10 mouse cellular contexts compared by ENCODE assay signal in the genomic region with DNA sequence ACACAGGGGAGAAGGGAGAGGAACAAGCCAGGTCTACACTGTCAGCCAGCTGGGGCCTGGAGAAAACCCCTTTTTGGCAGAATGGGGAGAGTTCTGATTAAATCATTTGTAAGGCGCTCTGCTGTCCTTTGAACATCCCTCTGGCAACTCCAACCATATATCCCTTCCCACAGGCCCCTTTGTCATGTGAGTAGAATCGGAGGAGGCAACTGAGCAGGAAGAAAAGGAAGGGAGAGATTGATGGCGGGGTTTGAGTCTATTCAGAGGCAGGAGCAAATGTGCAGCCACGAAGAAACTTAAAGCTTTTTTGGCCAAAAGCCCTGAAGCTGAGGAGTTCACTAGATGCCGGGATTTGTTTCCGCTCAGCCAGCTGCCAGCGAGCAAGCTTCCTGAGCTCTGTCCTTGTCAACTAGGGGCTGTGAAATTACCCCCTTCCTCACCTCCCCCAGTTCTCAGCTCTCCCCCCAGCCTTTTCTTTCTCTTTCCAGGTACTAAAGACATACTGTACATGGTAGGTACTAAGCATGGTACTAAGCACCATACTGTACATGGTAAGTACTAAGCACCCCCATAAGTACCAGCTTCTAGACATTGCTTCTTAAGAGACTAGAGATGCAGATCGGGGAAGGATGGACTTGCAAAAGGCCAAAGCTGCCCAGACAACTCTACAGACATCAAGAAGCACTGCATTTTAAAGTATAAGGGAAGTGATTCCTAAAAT.
A peak's percentile ranks its signal among the peaks of the same experiment; 100 is the strongest.
DNase-seq lines count a peak whose midpoint lies in the region; ATAC-seq lines count a peak whose summit lies in the region.
"Had no signal": no experiment of that assay in that cellular context is flagged by ENCODE, and none has a peak within 500 bp of the region (broad histone marks: within the 10 kb centered on the region; RNA-seq: fewer than 3 reads in every experiment).

No protein-coding gene starts in this region.

- no peak overlapping the region for H3K9ac ChIP-seq in embryonic facial prominence, embryonic 11.5 days (replicated peaks; ENCODE audit: low read length)
- no peak overlapping the region for H3K9ac ChIP-seq in lung, embryonic 15.5 days
- no peak overlapping the region for H3K9ac ChIP-seq in embryonic facial prominence, embryonic 15.5 days
- no peak overlapping the region for H3K9ac ChIP-seq in limb, embryonic 13.5 days
- H3K9ac ChIP-seq: liver, embryonic 14.5 days had no signal

- H3K4me1 ChIP-seq in embryonic facial prominence, embryonic 11.5 days (ENCODE audit: control insufficient read depth, insufficient read depth, low read length) = no peaks in the 10 kb centered on the region; the same call in 1 of the 2 replicates
- peaks cover 19% of the 10 kb centered on the region for H3K4me1 ChIP-seq in embryonic facial prominence, embryonic 10.5 days
- H3K4me1 ChIP-seq in lung, embryonic 15.5 days = peaks cover 12% of the 10 kb centered on the region
- H3K4me1 ChIP-seq in embryonic facial prominence, embryonic 15.5 days = peaks cover 19% of the 10 kb centered on the region; the same call in 1 of the 2 replicates
- peaks cover 19% of the 10 kb centered on the region for H3K4me1 ChIP-seq in limb, embryonic 13.5 days

- no peaks in the 10 kb centered on the region for H3K27me3 ChIP-seq in embryonic facial prominence, embryonic 11.5 days (ENCODE audit: control insufficient read depth, insufficient read depth, low read length)
- no peaks in the 10 kb centered on the region for H3K27me3 ChIP-seq in embryonic facial prominence, embryonic 10.5 days (replicated peaks; ENCODE audit: low read depth, poor library complexity, severe bottlenecking)
- H3K27me3 ChIP-seq in lung, embryonic 15.5 days = no peaks in the 10 kb centered on the region
- H3K27me3 ChIP-seq in embryonic facial prominence, embryonic 15.5 days = no peaks in the 10 kb centered on the region
- no peaks in the 10 kb centered on the region; the same call in 1 of the 2 replicates for H3K27me3 ChIP-seq in limb, embryonic 13.5 days

- no peak for ATAC-seq in embryonic facial prominence, embryonic 11.5 days (replicated peaks; ENCODE audit: insufficient number of reproducible peaks, low FRiP score, low TSS enrichment, low read depth)
- peak; percentile 58; the same call in 1 of the 2 replicates for ATAC-seq in lung, embryonic 15.5 days (ENCODE audit: borderline replicate concordance, extremely low read depth, low FRiP score, low TSS enrichment)
- ATAC-seq in embryonic facial prominence, embryonic 15.5 days (ENCODE audit: insufficient number of reproducible peaks, low FRiP score, low TSS enrichment, low read depth) = no peak
- peak; percentile 57 for ATAC-seq in limb, embryonic 13.5 days (ENCODE audit: low FRiP score, low read depth)

- H3K4me3 ChIP-seq in embryonic facial prominence, embryonic 11.5 days (ENCODE audit: low read depth, low read length) = no peak overlapping the region
- no peak overlapping the region for H3K4me3 ChIP-seq in embryonic facial prominence, embryonic 10.5 days
- H3K4me3 ChIP-seq in lung, embryonic 15.5 days = no peak overlapping the region
- H3K4me3 ChIP-seq in embryonic facial prominence, embryonic 15.5 days (replicated peaks) = no peak overlapping the region
- H3K4me3 ChIP-seq in limb, embryonic 13.5 days = no peak overlapping the region

- WGBS in embryonic facial prominence, embryonic 11.5 days = 52% methylated on average over 8 of the region's 8 CpGs
- 55% methylated on average over 8 of the region's 8 CpGs for WGBS in embryonic facial prominence, embryonic 10.5 days
- 34% methylated on average over 8 of the region's 8 CpGs for WGBS in lung, embryonic 15.5 days
- 14% methylated on average over 8 of the region's 8 CpGs for WGBS in embryonic facial prominence, embryonic 15.5 days
- 24% methylated on average over 8 of the region's 8 CpGs for WGBS in limb, embryonic 13.5 days

- no peak overlapping the region for H3K4me2 ChIP-seq in embryonic facial prominence, embryonic 11.5 days (ENCODE audit: low read depth, low read length)
- no peak overlapping the region for H3K4me2 ChIP-seq in lung, embryonic 15.5 days
- peak overlapping the region; percentile 22; the same call in 1 of the 2 replicates for H3K4me2 ChIP-seq in embryonic facial prominence, embryonic 15.5 days (replicated peaks)
- H3K4me2 ChIP-seq in limb, embryonic 13.5 days (replicated peaks) = peak overlapping the region; percentile 23

- no peaks in the 10 kb centered on the region for H3K9me3 ChIP-seq in embryonic facial prominence, embryonic 11.5 days (replicated peaks; ENCODE audit: control insufficient read depth, low read length)
- H3K9me3 ChIP-seq in embryonic facial prominence, embryonic 10.5 days = no peaks in the 10 kb centered on the region
- H3K9me3 ChIP-seq in lung, embryonic 15.5 days = no peaks in the 10 kb centered on the region
- no peaks in the 10 kb centered on the region for H3K9me3 ChIP-seq in embryonic facial prominence, embryonic 15.5 days (replicated peaks)
- no peaks in the 10 kb centered on the region for H3K9me3 ChIP-seq in limb, embryonic 13.5 days

- DNase-seq in embryonic facial prominence, embryonic 11.5 days (ENCODE audit: low spot score) = peak; percentile 11
- DNase-seq in embryonic facial prominence, embryonic 10.5 days (ENCODE audit: low spot score) = no peak
- no peak for DNase-seq in lung, postnatal 4 days
- no peak for DNase-seq in spleen, postnatal 14 days (ENCODE audit: low spot score in 2 of 2)
- no peak for DNase-seq in adrenal gland, adult (ENCODE audit: inconsistent age in 2 of 2, low spot score in 1 of 2)
- DNase-seq: cerebellum, adult 2 months had no signal

- H3K36me3 ChIP-seq in embryonic facial prominence, embryonic 11.5 days (replicated peaks; ENCODE audit: control insufficient read depth, insufficient read depth, low read depth, low read length) = no peaks in the 10 kb centered on the region
- H3K36me3 ChIP-seq in embryonic facial prominence, embryonic 10.5 days (replicated peaks) = no peaks in the 10 kb centered on the region
- no peaks in the 10 kb centered on the region for H3K36me3 ChIP-seq in lung, embryonic 15.5 days
- no peaks in the 10 kb centered on the region for H3K36me3 ChIP-seq in embryonic facial prominence, embryonic 15.5 days
- no peaks in the 10 kb centered on the region for H3K36me3 ChIP-seq in limb, embryonic 13.5 days

- H3K27ac ChIP-seq in embryonic facial prominence, embryonic 11.5 days (replicated peaks; ENCODE audit: low read depth, low read length) = no peak overlapping the region
- H3K27ac ChIP-seq in embryonic facial prominence, embryonic 10.5 days (replicated peaks) = no peak overlapping the region; the same call in 1 of the 2 replicates
- H3K27ac ChIP-seq in lung, embryonic 15.5 days = no peak overlapping the region
- no peak overlapping the region; the same call in 1 of the 2 replicates for H3K27ac ChIP-seq in embryonic facial prominence, embryonic 15.5 days (replicated peaks)
- H3K27ac ChIP-seq in limb, embryonic 13.5 days = no peak overlapping the region
- H3K27ac ChIP-seq: liver, embryonic 14.5 days had no signal

Comparison
In these comparisons a context has a peak if more than half of its experiments do, and no peak if none do; other contexts are left out.
1. H3K4me2 ChIP-seq: peak in embryonic facial prominence, embryonic 15.5 days (single experiment) and limb, embryonic 13.5 days (single experiment); none in embryonic facial prominence, embryonic 11.5 days (single experiment) and lung, embryonic 15.5 days (single experiment).
2. ATAC-seq: peak in lung, embryonic 15.5 days (single experiment) and limb, embryonic 13.5 days (single experiment); none in embryonic facial prominence, embryonic 11.5 days (single experiment) and embryonic facial prominence, embryonic 15.5 days (single experiment).